Mouse (Mus musculus): ENCODE results near the gene Tubb4b. TPM values are rescaled to one million over a fixed set of nuclear protein-coding genes. Genes with fewer than 3 reads are reported as not detected.

The Tubb4b gene
- polyA plus RNA-seq, 1 experiment from 2014 or later: 448 TPM

GRCm38 (mm10) chr2:25195211-25196156 is 29.0 kb downstream of the Tubb4b start:
- H3K9me3 ChIP-seq (replicated peaks): no peaks in the 10 kb centered on the region
- H3K27me3 ChIP-seq: peaks cover 32% of the 10 kb centered on the region
- ATAC-seq: no peak
- H3K4me2 ChIP-seq: 0 out of 2 replicates have a peak overlapping the region, but pooled peaks have one; percentile 14
- H3K9ac ChIP-seq: no peak overlapping the region
- no peak overlapping the region for H3K4me3 ChIP-seq
- H3K4me1 ChIP-seq: peaks cover 6% of the 10 kb centered on the region; the same call in 1 of the 2 replicates
- no peak overlapping the region for H3K27ac ChIP-seq
- peaks cover 26% of the 10 kb centered on the region for H3K36me3 ChIP-seq (ENCODE audit: poor library complexity, severe bottlenecking)
- 25% methylated on average over 55 of the region's 55 CpGs for WGBS

- Histone ChIP-seq H3K27me3 (peaks cover 32% of the 10 kb centered on the region), H3K27ac (no peak overlapping the region), H3K4me1 (peaks cover 6% of the 10 kb centered on the region; the same call in 1 of the 2 replicates), H3K4me2 (no peak overlapping the region), H3K36me3 (ENCODE audit: poor library complexity, severe bottlenecking) (peaks cover 17% of the 10 kb centered on the region), H3K4me3 (no peak overlapping the region), H3K9ac (no peak overlapping the region), H3K9me3 (replicated peaks) (no peaks in the 10 kb centered on the region)
- 86% methylated on average over 17 of the region's 17 CpGs for WGBS
- ATAC-seq: no peak
Measured at GRCm38 (mm10) chr2:25194486-25195171, 29.9 kb downstream of the Tubb4b start.

- Histone ChIP-seq H3K4me1 (peaks cover 6% of the 10 kb centered on the region; the same call in 1 of the 2 replicates), H3K27me3 (peaks cover 32% of the 10 kb centered on the region), H3K27ac (no peak overlapping the region), H3K4me3 (no peak overlapping the region), H3K4me2 (no peak overlapping the region), H3K36me3 (ENCODE audit: poor library complexity, severe bottlenecking) (peaks cover 12% of the 10 kb centered on the region; the same call in 1 of the 2 replicates), H3K9ac (no peak overlapping the region), H3K9me3 (replicated peaks) (no peaks in the 10 kb centered on the region)
- 78% methylated on average over 5 of the region's 5 CpGs for WGBS
- no peak for ATAC-seq
Measured at GRCm38 (mm10) chr2:25194006-25194405, 30.5 kb downstream of the Tubb4b start.

- Histone ChIP-seq H3K36me3 (ENCODE audit: poor library complexity, severe bottlenecking) (peaks cover 6% of the 10 kb centered on the region; the same call in 1 of the 2 replicates), H3K27ac (no peak overlapping the region), H3K27me3 (peaks cover 32% of the 10 kb centered on the region), H3K4me2 (peak overlapping the region; percentile 33; the same call in 1 of the 2 replicates), H3K9ac (no peak overlapping the region), H3K9me3 (replicated peaks) (no peaks in the 10 kb centered on the region), H3K4me3 (no peak overlapping the region), H3K4me1 (peaks cover 6% of the 10 kb centered on the region; the same call in 1 of the 2 replicates)
- peak; percentile 81 for ATAC-seq
- 5% methylated on average over 6 of the region's 6 CpGs for WGBS
Measured at GRCm38 (mm10) chr2:25193330-25193770, 31.2 kb downstream of the Tubb4b start.

- Histone ChIP-seq H3K27ac (no peak overlapping the region), H3K4me2 (no peak overlapping the region), H3K27me3 (no peaks in the 10 kb centered on the region), H3K9me3 (replicated peaks) (no peaks in the 10 kb centered on the region), H3K4me3 (no peak overlapping the region), H3K36me3 (ENCODE audit: poor library complexity, severe bottlenecking) (peaks cover 8% of the 10 kb centered on the region; the same call in 1 of the 2 replicates), H3K4me1 (peaks cover 37% of the 10 kb centered on the region), H3K9ac (no peak overlapping the region)
- ATAC-seq: no peak
- WGBS: 79% methylated on average over 6 of the region's 6 CpGs
Measured at GRCm38 (mm10) chr2:25187841-25188240, 36.7 kb downstream of the Tubb4b start.

GRCm38 (mm10) chr2:25186575-25186930 is 37.9 kb downstream of the Tubb4b start:
- Histone ChIP-seq H3K4me3 (peak overlapping the region; percentile 50), H3K9ac (peak overlapping the region; percentile 86; the same call in 1 of the 2 replicates)

GRCm38 (mm10) chr2:25185625-25186574 is 38.6 kb downstream of the Tubb4b start:
- H3K4me1 ChIP-seq: peaks cover 51% of the 10 kb centered on the region
- peak overlapping the region; percentile 86 for H3K9ac ChIP-seq
- peak overlapping the region; percentile 97 for H3K27ac ChIP-seq
- H3K36me3 ChIP-seq (ENCODE audit: poor library complexity, severe bottlenecking): peaks cover 8% of the 10 kb centered on the region; the same call in 1 of the 2 replicates
- WGBS: under 1% methylated on average over 64 of the region's 64 CpGs
- H3K9me3 ChIP-seq (replicated peaks): no peaks in the 10 kb centered on the region
- no peaks in the 10 kb centered on the region for H3K27me3 ChIP-seq
- H3K4me2 ChIP-seq: peak overlapping the region; percentile 84
- H3K4me3 ChIP-seq: peak overlapping the region; percentile 50
- peak; percentile 81 for ATAC-seq

More at GRCm38 (mm10) chr2:25186575-25186930, 37.9 kb downstream of the Tubb4b start:
- Histone ChIP-seq H3K9me3 (replicated peaks) (no peaks in the 10 kb centered on the region), H3K4me1 (peaks cover 45% of the 10 kb centered on the region), H3K27me3 (no peaks in the 10 kb centered on the region), H3K4me2 (peak overlapping the region; percentile 84), H3K36me3 (ENCODE audit: poor library complexity, severe bottlenecking) (peaks cover 8% of the 10 kb centered on the region; the same call in 1 of the 2 replicates), H3K27ac (peak overlapping the region; percentile 97)
- WGBS: 32% methylated on average over 5 of the region's 5 CpGs
- ATAC-seq: no peak

GRCm38 (mm10) chr2:25184496-25184895 is 40.0 kb downstream of the Tubb4b start:
- H3K4me2 ChIP-seq: peak overlapping the region; percentile 84

GRCm38 (mm10) chr2:25183336-25183735 is 41.2 kb downstream of the Tubb4b start:
- H3K27me3 ChIP-seq: no peaks in the 10 kb centered on the region
- no peaks in the 10 kb centered on the region for H3K9me3 ChIP-seq (replicated peaks)
- ATAC-seq: no peak
- peak overlapping the region; percentile 84 for H3K4me2 ChIP-seq
- 44% methylated on average over 2 of the region's 2 CpGs for WGBS
- peak overlapping the region; percentile 82 for H3K4me3 ChIP-seq
- peak overlapping the region; percentile 52; the same call in 1 of the 2 replicates for H3K27ac ChIP-seq
- H3K9ac ChIP-seq: peak overlapping the region; percentile 93; the same call in 1 of the 2 replicates
- H3K36me3 ChIP-seq (ENCODE audit: poor library complexity, severe bottlenecking): peaks cover 8% of the 10 kb centered on the region; the same call in 1 of the 2 replicates
- H3K4me1 ChIP-seq: peaks cover 71% of the 10 kb centered on the region

More at GRCm38 (mm10) chr2:25184496-25184895, 40.0 kb downstream of the Tubb4b start:
- 91% methylated on average over 7 of the region's 7 CpGs for WGBS
- Histone ChIP-seq H3K27ac (peak overlapping the region; percentile 97), H3K4me1 (peaks cover 59% of the 10 kb centered on the region), H3K27me3 (no peaks in the 10 kb centered on the region), H3K9me3 (replicated peaks) (no peaks in the 10 kb centered on the region), H3K9ac (no peak overlapping the region), H3K36me3 (ENCODE audit: poor library complexity, severe bottlenecking) (peaks cover 8% of the 10 kb centered on the region; the same call in 1 of the 2 replicates), H3K4me3 (peak overlapping the region; percentile 6; the same call in 1 of the 2 replicates)
- no peak for ATAC-seq

- Histone ChIP-seq H3K4me2 (peak overlapping the region; percentile 84), H3K27ac (peak overlapping the region; percentile 69), H3K4me1 (peaks cover 77% of the 10 kb centered on the region), H3K27me3 (no peaks in the 10 kb centered on the region), H3K9ac (peak overlapping the region; percentile 93), H3K4me3 (peak overlapping the region; percentile 82), H3K9me3 (replicated peaks) (no peaks in the 10 kb centered on the region), H3K36me3 (ENCODE audit: poor library complexity, severe bottlenecking) (peaks cover 8% of the 10 kb centered on the region; the same call in 1 of the 2 replicates)
- 1% methylated on average over 6 of the region's 6 CpGs for WGBS
- ATAC-seq: 0 out of 2 replicates have a peak, but pooled peaks have one; percentile 7
Measured at GRCm38 (mm10) chr2:25182664-25183063, 41.8 kb downstream of the Tubb4b start.
